Mouse (Mus musculus): ENCODE measurements around the gene Cmtm3. TPM values are rescaled to one million over a fixed set of nuclear protein-coding genes. Genes with fewer than 3 reads are reported as not detected.
"Not testable (repeated sequence)": the region's sequence is repeated elsewhere in the genome, so short reads cannot be mapped to it uniquely, and the experiment has no call there.

Gene Cmtm3
- 167 and 169 TPM in 2 replicates for polyA plus RNA-seq (2014; fragmentation: Nextera tagmentation; extraction: Ambion mirVana)

- WGBS: 10% methylated on average over 17 of the region's 18 CpGs
- Histone ChIP-seq H3K9ac (ENCODE audit: low read depth, low read length) (peak within 1 kb of the TSS; percentile 90), H3K4me2 (replicated peaks; ENCODE audit: low read depth, low read length) (peak within 1 kb of the TSS; percentile 67), H3K4me1 (ENCODE audit: control insufficient read depth, insufficient read depth, low read length) (peaks cover 8% of the 10 kb centered on the region), H3K36me3 (ENCODE audit: control insufficient read depth, insufficient read depth, low read length) (peaks cover 2% of the 10 kb centered on the region), H3K4me3 (ENCODE audit: low read length) (peak within 1 kb of the TSS; percentile 80), H3K27ac (ENCODE audit: low read depth, low read length) (peak within 1 kb of the TSS; percentile 25), H3K27me3 (ENCODE audit: control insufficient read depth, insufficient read depth, low read length) (no peaks in the 10 kb centered on the region), H3K9me3 (ENCODE audit: control insufficient read depth, low read length) (no peaks in the 10 kb centered on the region)
- peak; percentile 5; the same call in 1 of the 2 replicates for ATAC-seq (ENCODE audit: low FRiP score, low TSS enrichment)
Measured at GRCm38 (mm10) chr8:104339229-104339982, at the start of gene Cmtm3. TSS of gene Cmtm3 (plus strand) at chr8:104339410.

DNA sequence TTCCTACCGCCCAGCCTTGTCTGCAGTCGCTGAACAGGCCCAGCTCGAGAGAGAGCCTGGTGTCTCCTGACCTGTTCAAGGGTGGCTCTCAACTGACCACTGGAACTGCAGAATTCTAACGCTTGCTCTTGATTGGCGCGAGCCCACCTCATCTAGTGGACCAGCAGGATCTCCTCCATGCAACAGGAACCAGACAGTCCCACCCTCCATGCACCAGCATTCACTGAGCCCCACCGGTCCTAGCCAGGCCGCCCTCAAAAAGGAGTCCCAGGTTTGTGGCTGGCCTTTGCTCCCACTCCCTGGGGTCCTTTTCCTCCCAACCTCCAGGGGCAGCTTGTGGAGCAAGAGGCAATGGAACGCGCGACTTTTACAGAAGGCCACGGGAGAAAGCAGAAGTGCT lies 46.1 kb upstream of the Cmtm3 start, which contains the start of gene Cmtm2a:
Cmtm2a (minus strand) TSS at position 101 of the 400 bp plus-strand sequence.
- H3K4me3 ChIP-seq (ENCODE audit: low read length); H3K27ac ChIP-seq (ENCODE audit: low read depth, low read length); H3K36me3 ChIP-seq (ENCODE audit: control insufficient read depth, insufficient read depth, low read length); H3K9me3 ChIP-seq (ENCODE audit: control insufficient read depth, low read length); H3K4me2 ChIP-seq (replicated peaks; ENCODE audit: low read depth, low read length); ATAC-seq (ENCODE audit: low FRiP score, low TSS enrichment); H3K9ac ChIP-seq (ENCODE audit: low read depth, low read length); H3K27me3 ChIP-seq (ENCODE audit: control insufficient read depth, insufficient read depth, low read length); H3K4me1 ChIP-seq (ENCODE audit: control insufficient read depth, insufficient read depth, low read length): not testable (repeated sequence)
- WGBS: 89% methylated on average over 12 of the region's 12 CpGs

GRCm38 (mm10) chr8:104294396-104294795 lies 44.8 kb upstream of the Cmtm3 start:
- H3K9me3 ChIP-seq (ENCODE audit: control insufficient read depth, low read length): no peaks in the 10 kb centered on the region
- H3K36me3 ChIP-seq (ENCODE audit: control insufficient read depth, insufficient read depth, low read length): no peaks in the 10 kb centered on the region
- ATAC-seq (ENCODE audit: low FRiP score, low TSS enrichment): no peak
- no peaks in the 10 kb centered on the region for H3K27me3 ChIP-seq (ENCODE audit: control insufficient read depth, insufficient read depth, low read length)
- no peaks in the 10 kb centered on the region for H3K4me1 ChIP-seq (ENCODE audit: control insufficient read depth, insufficient read depth, low read length)
- no peak overlapping the region for H3K4me3 ChIP-seq (ENCODE audit: low read length)
- 81% methylated on average over 1 of the region's 1 CpGs for WGBS
- no peak overlapping the region for H3K27ac ChIP-seq (ENCODE audit: low read depth, low read length)
- no peak overlapping the region for H3K4me2 ChIP-seq (replicated peaks; ENCODE audit: low read depth, low read length)
- no peak overlapping the region for H3K9ac ChIP-seq (ENCODE audit: low read depth, low read length)

DNA sequence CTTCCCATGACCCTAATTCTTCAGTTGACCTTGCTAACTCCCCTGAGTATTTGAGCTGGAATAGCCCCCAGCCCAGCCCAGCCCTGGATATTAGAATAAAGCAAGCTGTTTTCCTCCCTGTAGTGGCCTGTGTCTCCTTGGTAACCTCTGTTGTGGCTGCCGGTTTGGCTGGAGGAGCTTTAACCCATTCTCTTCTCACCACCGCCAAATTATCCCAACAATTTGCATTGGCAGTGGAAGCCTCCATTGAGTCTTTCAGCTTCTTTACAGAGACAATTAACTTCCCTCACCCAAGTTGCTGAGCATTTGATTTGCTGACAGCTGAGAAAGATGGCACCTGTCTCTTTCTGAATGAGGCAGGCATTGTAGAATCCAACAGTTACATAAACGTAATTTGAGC lies 37.6 kb upstream of the Cmtm3 start:
- ATAC-seq (ENCODE audit: low FRiP score, low TSS enrichment); H3K4me1 ChIP-seq (ENCODE audit: control insufficient read depth, insufficient read depth, low read length); H3K27ac ChIP-seq (ENCODE audit: low read depth, low read length); H3K4me2 ChIP-seq (replicated peaks; ENCODE audit: low read depth, low read length); H3K36me3 ChIP-seq (ENCODE audit: control insufficient read depth, insufficient read depth, low read length); H3K27me3 ChIP-seq (ENCODE audit: control insufficient read depth, insufficient read depth, low read length); H3K9me3 ChIP-seq (ENCODE audit: control insufficient read depth, low read length); H3K4me3 ChIP-seq (ENCODE audit: low read length); H3K9ac ChIP-seq (ENCODE audit: low read depth, low read length): not testable (repeated sequence)
- 23% methylated on average over 3 of the region's 3 CpGs for WGBS

- not testable (repeated sequence) for H3K4me2 ChIP-seq (replicated peaks; ENCODE audit: low read depth, low read length); H3K4me1 ChIP-seq (ENCODE audit: control insufficient read depth, insufficient read depth, low read length); H3K36me3 ChIP-seq (ENCODE audit: control insufficient read depth, insufficient read depth, low read length); H3K27ac ChIP-seq (ENCODE audit: low read depth, low read length); ATAC-seq (ENCODE audit: low FRiP score, low TSS enrichment); H3K9ac ChIP-seq (ENCODE audit: low read depth, low read length); H3K4me3 ChIP-seq (ENCODE audit: low read length); H3K9me3 ChIP-seq (ENCODE audit: control insufficient read depth, low read length); H3K27me3 ChIP-seq (ENCODE audit: control insufficient read depth, insufficient read depth, low read length)
- WGBS: 90% methylated on average over 4 of the region's 4 CpGs
Measured at GRCm38 (mm10) chr8:104302536-104302935, 36.7 kb upstream of the Cmtm3 start.

GRCm38 (mm10) chr8:104304962-104305361 lies 34.2 kb upstream of the Cmtm3 start:
- Histone ChIP-seq H3K4me2 (replicated peaks; ENCODE audit: low read depth, low read length) (no peak overlapping the region), H3K36me3 (ENCODE audit: control insufficient read depth, insufficient read depth, low read length) (no peaks in the 10 kb centered on the region), H3K4me3 (ENCODE audit: low read length) (no peak overlapping the region), H3K9ac (ENCODE audit: low read depth, low read length) (no peak overlapping the region), H3K27me3 (ENCODE audit: control insufficient read depth, insufficient read depth, low read length) (no peaks in the 10 kb centered on the region), H3K27ac (ENCODE audit: low read depth, low read length) (no peak overlapping the region), H3K4me1 (ENCODE audit: control insufficient read depth, insufficient read depth, low read length) (no peaks in the 10 kb centered on the region), H3K9me3 (ENCODE audit: control insufficient read depth, low read length) (no peaks in the 10 kb centered on the region)
- 88% methylated on average over 11 of the region's 11 CpGs for WGBS
- ATAC-seq (ENCODE audit: low FRiP score, low TSS enrichment): no peak

DNA sequence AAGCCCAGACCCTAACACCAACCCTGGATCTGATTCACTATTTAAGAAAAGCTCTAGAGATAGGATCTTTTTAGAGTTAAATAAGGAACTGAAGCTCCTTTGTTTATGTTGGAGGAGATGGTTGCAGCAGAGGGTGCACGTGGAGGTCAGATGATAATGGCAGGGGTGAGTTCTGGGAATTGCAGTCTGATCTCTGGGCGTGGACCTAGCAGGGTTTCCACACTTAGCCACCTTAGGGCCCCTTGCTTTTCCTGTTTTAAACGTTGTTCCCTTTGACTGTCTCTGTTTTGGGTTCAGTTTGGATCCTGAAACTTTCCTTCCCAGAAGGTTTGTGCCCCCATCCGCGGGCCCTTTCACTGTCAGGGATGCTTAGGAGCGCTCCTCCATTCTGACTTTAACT lies 30.9 kb upstream of the Cmtm3 start:
- H3K27me3 ChIP-seq (ENCODE audit: control insufficient read depth, insufficient read depth, low read length); H3K4me2 ChIP-seq (replicated peaks; ENCODE audit: low read depth, low read length); H3K36me3 ChIP-seq (ENCODE audit: control insufficient read depth, insufficient read depth, low read length); H3K4me3 ChIP-seq (ENCODE audit: low read length); H3K9ac ChIP-seq (ENCODE audit: low read depth, low read length); H3K4me1 ChIP-seq (ENCODE audit: control insufficient read depth, insufficient read depth, low read length); H3K9me3 ChIP-seq (ENCODE audit: control insufficient read depth, low read length); ATAC-seq (ENCODE audit: low FRiP score, low TSS enrichment); H3K27ac ChIP-seq (ENCODE audit: low read depth, low read length): not testable (repeated sequence)
- whole genome bisulfite sequencing: 44% methylated on average over 6 of the region's 6 CpGs

- 89% methylated on average over 34 of the region's 36 CpGs for whole genome bisulfite sequencing
- not testable (repeated sequence) for H3K4me2 ChIP-seq (replicated peaks; ENCODE audit: low read depth, low read length); H3K4me3 ChIP-seq (ENCODE audit: low read length); H3K4me1 ChIP-seq (ENCODE audit: control insufficient read depth, insufficient read depth, low read length); H3K9me3 ChIP-seq (ENCODE audit: control insufficient read depth, low read length); H3K27ac ChIP-seq (ENCODE audit: low read depth, low read length); H3K27me3 ChIP-seq (ENCODE audit: control insufficient read depth, insufficient read depth, low read length); H3K9ac ChIP-seq (ENCODE audit: low read depth, low read length); ATAC-seq (ENCODE audit: low FRiP score, low TSS enrichment); H3K36me3 ChIP-seq (ENCODE audit: control insufficient read depth, insufficient read depth, low read length)
Measured at GRCm38 (mm10) chr8:104309441-104310155, 29.6 kb upstream of the Cmtm3 start, which contains the start of the genes Gm45711 and Cmtm1. TSS of gene Gm45711 (minus strand) at chr8:104310081. TSS of gene Cmtm1 (minus strand) at chr8:104310145.

GRCm38 (mm10) chr8:104312023-104312422 lies 27.2 kb upstream of the Cmtm3 start:
- H3K9ac ChIP-seq (ENCODE audit: low read depth, low read length); H3K36me3 ChIP-seq (ENCODE audit: control insufficient read depth, insufficient read depth, low read length); H3K27me3 ChIP-seq (ENCODE audit: control insufficient read depth, insufficient read depth, low read length); H3K4me3 ChIP-seq (ENCODE audit: low read length); H3K27ac ChIP-seq (ENCODE audit: low read depth, low read length); H3K4me2 ChIP-seq (replicated peaks; ENCODE audit: low read depth, low read length); H3K4me1 ChIP-seq (ENCODE audit: control insufficient read depth, insufficient read depth, low read length); ATAC-seq (ENCODE audit: low FRiP score, low TSS enrichment); H3K9me3 ChIP-seq (ENCODE audit: control insufficient read depth, low read length): not testable (repeated sequence)
- WGBS: 89% methylated on average over 3 of the region's 3 CpGs

All from kidney, embryonic 14.5 days (tissue).